28 mouse cellular contexts compared by ENCODE assay signal in genomic region chr6:91992823-91993222, GRCm38 (mm10). TPM values are rescaled to one million over a fixed set of nuclear protein-coding genes. Genes with fewer than 3 reads are reported as not detected.
A peak's percentile ranks its signal among the peaks of the same experiment; 100 is the strongest.
DNase-seq lines count a peak whose midpoint lies in the region; ATAC-seq and TF ChIP-seq lines count a peak whose summit lies in the region.
"Had no signal": no experiment of that assay in that cellular context is flagged by ENCODE, and none has a peak within 500 bp of the region (broad histone marks: within the 10 kb centered on the region; RNA-seq: fewer than 3 reads in every experiment).

No protein-coding gene starts in this region.

- no peaks in the 10 kb centered on the region for H3K9me3 ChIP-seq in liver, embryonic 11.5 days (ENCODE audit: control insufficient read depth, low read length)
- no peaks in the 10 kb centered on the region for H3K9me3 ChIP-seq in liver, postnatal 0 days (ENCODE audit: low read length)
- H3K9me3 ChIP-seq: embryonic facial prominence, embryonic 15.5 days; G1E; heart, embryonic 15.5 days; megakaryocyte, embryonic 14.5 days; neural tube, embryonic 12.5 days had no signal

- H3K27ac ChIP-seq in liver, embryonic 11.5 days (ENCODE audit: low read depth, low read length), result no peak overlapping the region
- H3K27ac ChIP-seq in liver, postnatal 0 days (ENCODE audit: low read depth), result no peak overlapping the region; the same call in 1 of the 2 replicates
- H3K27ac ChIP-seq: embryonic facial prominence, embryonic 15.5 days; heart, embryonic 15.5 days; hindbrain, embryonic 14.5 days; neural tube, embryonic 12.5 days had no signal

- intact Hi-C loops in left cerebral cortex, postnatal 36 days (cut with DNase I), result no loop called here

- no peak overlapping the region for H3K4me3 ChIP-seq in liver, embryonic 11.5 days (ENCODE audit: low read depth, low read length)
- H3K4me3 ChIP-seq in liver, postnatal 0 days (ENCODE audit: low read depth, low read length), result no peak overlapping the region
- H3K4me3 ChIP-seq: embryonic facial prominence, embryonic 15.5 days; heart, embryonic 15.5 days; megakaryocyte, embryonic 14.5 days; neural tube, embryonic 12.5 days had no signal

- ATAC-seq in liver, embryonic 11.5 days (replicated peaks; ENCODE audit: low FRiP score), result peak; percentile 66
- ATAC-seq in liver, postnatal 0 days, result 0 out of 2 replicates have a peak, but pooled peaks have one; percentile 36
- ATAC-seq: forebrain, postnatal 0 days; inflammation-experienced regulatory T-cells, adult 6 months; Patski had no signal

- H3K27me3 ChIP-seq in liver, embryonic 11.5 days (replicated peaks; ENCODE audit: control insufficient read depth, insufficient read depth, low read length), result no peaks in the 10 kb centered on the region
- H3K27me3 ChIP-seq in liver, postnatal 0 days (ENCODE audit: insufficient read depth, low read length), result no peaks in the 10 kb centered on the region
- H3K27me3 ChIP-seq: embryonic facial prominence, embryonic 15.5 days; neural tube, embryonic 12.5 days had no signal

- no peak overlapping the region for H3K4me2 ChIP-seq in liver, embryonic 11.5 days
- no peak overlapping the region for H3K4me2 ChIP-seq in liver, postnatal 0 days (ENCODE audit: low read depth, low read length)
- H3K4me2 ChIP-seq: embryonic facial prominence, embryonic 15.5 days; heart, embryonic 15.5 days; hindbrain, embryonic 14.5 days; neural tube, embryonic 12.5 days had no signal

- peak; percentile 49 for DNase-seq in spleen, adult 12 weeks (ENCODE audit: low spot score)
- no peak for DNase-seq in spleen, postnatal 4 days (ENCODE audit: low spot score in 2 of 2)
- peak; percentile 63 for DNase-seq in c-Kit-positive CD71-positive TER-119-positive erythroid progenitor cells, embryonic 14.5 days (ENCODE audit: low spot score)
- no peak for DNase-seq in liver, embryonic 11.5 days (ENCODE audit: low spot score)
- no peak for DNase-seq in liver, postnatal 0 days
- no peak for DNase-seq in natural killer cell, adult 2 months (ENCODE audit: low spot score in 2 of 2)
- DNase-seq in left cerebral cortex, postnatal 36 days (ENCODE audit: low spot score in 2 of 2), result no peak
- no peak for DNase-seq in kidney, adult 9 months
- DNase-seq: adrenal gland, adult 2 months; cerebellum, adult 9-11 months; forebrain, postnatal 0 days; heart, postnatal 36 days; kidney, adult 18-20 months; kidney, postnatal 14 days; lung, adult 18-20 months; lung, postnatal 14 days; midbrain, embryonic 14.5 days; right cerebral cortex, postnatal 25 days; thymus, postnatal 36 days had no signal

- no peak for TF ChIP-seq EP300 in liver, postnatal 0 days (IDR thresholded peaks at IDR 0.05; ENCODE audit: low read depth)

- WGBS in liver, embryonic 11.5 days, result 62% methylated on average over 2 of the region's 2 CpGs
- WGBS in liver, postnatal 0 days (ENCODE audit: insufficient replicate concordance), result 53% methylated on average over 2 of the region's 2 CpGs

- peaks cover 27% of the 10 kb centered on the region for H3K4me1 ChIP-seq in liver, embryonic 11.5 days (replicated peaks; ENCODE audit: control insufficient read depth, insufficient read depth, low read length)
- H3K4me1 ChIP-seq in liver, postnatal 0 days (ENCODE audit: insufficient read depth), result peaks cover 10% of the 10 kb centered on the region
- H3K4me1 ChIP-seq: embryonic facial prominence, embryonic 15.5 days had no signal

- TF ChIP-seq CTCF in liver, postnatal 0 days (IDR thresholded peaks at IDR 0.05; ENCODE audit: low read depth), result no peak

- H3K9ac ChIP-seq in liver, embryonic 11.5 days (ENCODE audit: low read depth, low read length), result no peak overlapping the region
- no peak overlapping the region for H3K9ac ChIP-seq in liver, postnatal 0 days (replicated peaks)
- H3K9ac ChIP-seq: embryonic facial prominence, embryonic 15.5 days; forebrain, postnatal 0 days; heart, embryonic 15.5 days; hindbrain, embryonic 14.5 days; neural tube, embryonic 12.5 days had no signal

- H3K36me3 ChIP-seq in liver, embryonic 11.5 days (ENCODE audit: control insufficient read depth, insufficient read depth, low read length), result 0 out of 2 replicates have a peak, but pooled peaks cover 4% of the 10 kb centered on the region
- H3K36me3 ChIP-seq in liver, postnatal 0 days (replicated peaks; ENCODE audit: insufficient read depth, low read length), result no peaks in the 10 kb centered on the region
- H3K36me3 ChIP-seq: embryonic facial prominence, embryonic 15.5 days; G1E; heart, embryonic 15.5 days; neural tube, embryonic 12.5 days had no signal

RNA-seq across cellular contexts. Expression of gene Fgd5, which starts 14.1 kb away (rescaled TPM):
- polyA plus RNA-seq in liver, embryonic 11.5 days (2014; fragmentation: Nextera tagmentation; extraction: Ambion mirVana), result 8.0 and 8.3 TPM in 2 replicates
- polyA plus RNA-seq in liver, postnatal 0 days (2015; fragmentation: Nextera tagmentation; extraction: Ambion mirVana), result 2.0 and 2.3 TPM in 2 replicates
- total RNA-seq in left cerebral cortex, postnatal 36 days (2021), result 1 to 10 TPM; 3.5 to 7.0 TPM
- total RNA-seq: CH12.LX had no signal
- polyA plus RNA-seq: inflammation-experienced regulatory T-cells, adult 6 months had no signal

Comparison
In these comparisons a context has a peak if more than half of its experiments do, and no peak if none do; other contexts are left out.
1. DNase-seq: peak in spleen, adult 12 weeks (single experiment) and c-Kit-positive CD71-positive TER-119-positive erythroid progenitor cells, embryonic 14.5 days (single experiment); none in spleen, postnatal 4 days (0 of 2), liver, embryonic 11.5 days (single experiment), liver, postnatal 0 days (single experiment), natural killer cell, adult 2 months (0 of 2), left cerebral cortex, postnatal 36 days (0 of 2) and kidney, adult 9 months (single experiment).